Mouse (Mus musculus): ENCODE measurements around the gene Rnf128.
A peak's percentile ranks its signal among the peaks of the same experiment; 100 is the strongest.

Rnf128 gene

GRCm38 (mm10) chrX:139622071-139622470 is 59.0 kb downstream of the Rnf128 start:
- no peak for DNase-seq (ENCODE audit: low spot score)

- DNase-seq (ENCODE audit: low spot score) = peak; percentile 18
Observed at GRCm38 (mm10) chrX:139634758-139635157, 71.6 kb downstream of the Rnf128 start.

GRCm38 (mm10) chrX:139639744-139640143 is 76.6 kb downstream of the Rnf128 start:
- no peak for DNase-seq (ENCODE audit: low spot score)

GRCm38 (mm10) chrX:139640418-139640817 is 77.3 kb downstream of the Rnf128 start:
- DNase-seq (ENCODE audit: low spot score) = no peak

GRCm38 (mm10) chrX:139652226-139652625 is 89.1 kb downstream of the Rnf128 start:
- peak; percentile 4 for DNase-seq (ENCODE audit: low spot score)

GRCm38 (mm10) chrX:139653292-139653691 is 90.2 kb downstream of the Rnf128 start:
- peak; percentile 51 for DNase-seq (ENCODE audit: low spot score)

- DNase-seq (ENCODE audit: low spot score) = no peak
Observed at GRCm38 (mm10) chrX:139654350-139655063, 91.4 kb downstream of the Rnf128 start.

- no peak for DNase-seq (ENCODE audit: low spot score)
Observed at GRCm38 (mm10) chrX:139662111-139662510, 99.0 kb downstream of the Rnf128 start.

GRCm38 (mm10) chrX:139665829-139666228 is 102.7 kb downstream of the Rnf128 start:
- no peak for DNase-seq (ENCODE audit: low spot score)

GRCm38 (mm10) chrX:139684410-139684774 is 121.3 kb downstream of the Rnf128 start:
- no peak for DNase-seq (ENCODE audit: low spot score)

- DNase-seq (ENCODE audit: low spot score) = peak; percentile 80
Observed at GRCm38 (mm10) chrX:139684775-139685695, 121.9 kb downstream of the Rnf128 start, which contains the start of gene Tbc1d8b. Gene Tbc1d8b (plus strand): TSS chrX:139684996.

- no peak for DNase-seq (ENCODE audit: low spot score)
Observed at GRCm38 (mm10) chrX:139714381-139714780, 151.3 kb downstream of the Rnf128 start, which contains the start of gene Gm15013. Gene Gm15013 (minus strand): TSS chrX:139714481.

GRCm38 (mm10) chrX:139722350-139722749 is 159.2 kb downstream of the Rnf128 start:
- DNase-seq (ENCODE audit: low spot score) = no peak

Measured in yolk sac, embryonic 10.5 days (tissue).